Mouse (Mus musculus) brown adipose tissue, adult 24 weeks (tissue): Measurements from ENCODE around the gene Klf7. TPM values are rescaled to one million over a fixed set of nuclear protein-coding genes. Genes with fewer than 3 reads are reported as not detected.
"Not testable (repeated sequence)": the region's sequence is repeated elsewhere in the genome, so short reads cannot be mapped to it uniquely, and the experiment has no call there.

Experiments used
- H3K27ac ChIP-seq: fragments of 200-500 bp; replicated peaks from 2 replicates; pipeline ENCODE4 v1.5.1; 2012; ENCODE audit warnings: low read depth, mild to moderate bottlenecking, low read length
- H3K4me1 ChIP-seq: fragments of 200-500 bp; 2 replicates; pipeline ENCODE4 v1.6.1; 2012; ENCODE audit warnings: low read length, mixed read lengths; ENCODE audit not compliant: control insufficient read depth, insufficient read depth, insufficient read length
- H3K4me3 ChIP-seq: fragments of 200-500 bp; 2 replicates; pipeline ENCODE4 v1.5.1; 2012; ENCODE audit warnings: low read depth, mild to moderate bottlenecking, low read length, moderate library complexity; ENCODE audit not compliant: insufficient read depth
- polyA plus RNA-seq: library from polyadenylated mRNA; stranded (reverse); fragments of >200 nt; gene quantifications from 2 replicates; pipeline ENCODE4 v1.2.4, GENCODE M21; 2012; ENCODE audit not compliant: missing spikeins, insufficient read depth, insufficient read length

Gene Klf7
- polyA plus RNA-seq, 1 experiment, result 5.8 TPM

DNA sequence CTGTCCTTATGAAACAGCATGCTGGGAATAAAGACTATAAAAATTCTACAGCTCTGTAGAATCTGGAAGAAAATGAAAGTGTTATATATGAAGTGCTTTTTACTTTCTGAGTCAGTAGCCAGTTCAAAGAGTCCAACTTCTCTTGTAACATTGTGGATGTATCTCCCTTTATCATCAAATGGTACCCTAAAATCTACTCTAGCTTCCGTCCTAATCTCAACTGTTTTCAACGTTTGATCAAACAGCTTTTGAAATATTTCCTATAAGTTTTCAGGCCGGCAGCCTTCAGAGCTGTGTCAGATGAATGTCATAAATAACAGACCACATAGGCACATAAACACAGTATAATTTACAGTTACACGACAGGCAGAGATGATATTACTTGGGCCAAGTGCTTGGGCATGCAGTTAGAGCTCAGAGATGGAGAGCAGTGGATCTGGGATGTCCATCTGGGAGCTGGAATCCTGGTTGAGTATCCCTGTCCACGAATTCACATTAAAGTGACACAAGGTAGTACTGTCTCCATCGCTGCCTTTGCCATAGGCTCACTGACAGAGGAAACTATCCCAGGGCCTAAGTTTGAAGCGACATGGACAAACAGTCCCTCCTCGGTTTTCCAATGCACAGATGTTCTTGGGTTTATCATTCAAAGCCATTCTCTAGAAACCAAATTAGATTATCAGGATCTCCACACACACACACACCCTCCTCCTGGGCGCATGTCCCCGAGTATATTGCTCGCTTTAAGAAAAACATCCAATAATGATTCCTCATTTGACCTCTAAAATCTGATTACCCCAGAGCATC lies 4.4 kb downstream of the Klf7 start:
- H3K4me1 ChIP-seq, result peaks cover 24% of the 10 kb centered on the region
- H3K27ac ChIP-seq, result peak overlapping the region; percentile 99
- H3K4me3 ChIP-seq, result peak overlapping the region; percentile 91

DNA sequence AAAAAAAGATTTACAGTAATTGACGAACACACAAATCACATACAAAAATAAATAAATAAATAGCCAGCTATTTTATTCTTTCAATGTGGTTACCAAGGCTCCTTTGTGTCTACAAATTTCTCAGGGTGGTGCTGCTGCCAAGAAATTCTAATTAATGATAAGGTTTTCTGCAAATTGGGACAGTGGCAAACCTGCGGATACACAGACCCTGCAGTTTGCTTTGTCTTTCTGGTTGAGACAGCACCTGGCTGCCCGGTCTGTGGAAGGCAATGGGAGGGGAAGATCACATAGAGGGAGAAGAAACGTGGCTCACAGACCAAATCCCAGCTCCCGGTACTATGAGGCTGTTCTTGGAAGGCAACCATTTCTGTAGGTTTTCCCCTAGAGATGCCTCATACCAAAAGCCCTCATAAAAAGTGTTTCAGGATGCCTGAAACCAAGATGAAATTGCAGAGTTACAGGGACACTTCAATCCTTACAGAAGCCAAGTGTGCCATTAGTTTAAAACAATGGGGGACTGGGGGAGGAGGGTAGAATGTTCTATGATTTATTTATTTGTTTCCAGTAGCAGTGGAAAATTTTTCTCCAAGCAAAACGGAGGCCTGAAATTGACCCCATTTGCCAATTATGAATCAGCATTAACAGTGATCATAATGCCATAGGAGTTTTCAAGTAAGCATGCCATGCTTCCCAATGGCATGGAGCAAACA lies 5.2 kb downstream of the Klf7 start:
- Histone ChIP-seq H3K4me3 (no peak overlapping the region), H3K4me1 (peaks cover 24% of the 10 kb centered on the region), H3K27ac (0 out of 2 replicates have a peak overlapping the region, but pooled peaks have one; percentile 4)

DNA sequence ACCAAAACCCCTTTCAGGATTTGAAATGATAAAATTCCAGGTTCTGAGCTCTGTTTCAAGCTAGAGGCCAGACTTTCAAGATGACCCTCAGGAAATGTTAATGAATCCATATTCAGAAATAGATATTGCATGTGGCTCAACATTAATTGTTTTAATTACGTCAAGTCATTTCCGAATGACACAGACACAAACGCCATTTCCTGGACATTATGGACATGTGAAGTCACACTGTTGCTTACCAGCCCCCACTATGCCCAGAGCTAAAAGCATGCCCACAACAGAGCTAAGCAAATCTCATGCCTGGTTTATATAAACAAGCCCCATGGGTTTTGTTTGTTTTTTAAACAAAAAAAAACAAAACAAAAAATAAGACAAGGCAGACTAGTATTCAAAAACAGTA lies 7.5 kb downstream of the Klf7 start:
- Histone ChIP-seq H3K4me1 (peaks cover 25% of the 10 kb centered on the region), H3K27ac (no peak overlapping the region), H3K4me3 (no peak overlapping the region)

- not testable (repeated sequence) for H3K4me3 ChIP-seq
- peak overlapping the region; percentile 36; the same call in 1 of the 2 replicates for H3K27ac ChIP-seq
- peaks cover 31% of the 10 kb centered on the region for H3K4me1 ChIP-seq
These were observed 13.4 kb downstream of the Klf7 start for GRCm38 (mm10) chr1:64108653-64109052.

DNA sequence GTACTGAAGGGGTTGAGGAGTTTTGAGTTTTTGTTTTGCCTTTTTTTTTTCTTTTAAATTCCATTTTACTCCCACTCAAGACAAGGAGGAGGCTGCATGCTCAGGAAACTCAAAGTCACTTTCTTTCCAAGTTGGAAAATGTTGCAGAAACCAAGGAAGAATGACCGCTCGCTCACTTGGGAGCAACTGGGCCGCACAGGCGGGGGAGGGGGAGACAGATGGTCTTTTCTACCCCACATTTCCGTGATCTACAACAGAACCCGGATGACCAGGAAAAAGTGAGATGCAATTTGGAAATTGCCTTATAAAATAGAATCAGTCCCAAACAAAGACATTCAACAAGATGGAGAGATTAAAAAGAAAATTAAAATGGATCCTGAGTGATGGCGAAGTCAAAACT lies 14.6 kb downstream of the Klf7 start:
- Histone ChIP-seq H3K27ac (peak overlapping the region; percentile 27; the same call in 1 of the 2 replicates), H3K4me3 (no peak overlapping the region), H3K4me1 (peaks cover 33% of the 10 kb centered on the region)

GRCm38 (mm10) chr1:64106127-64106526 lies 16.0 kb downstream of the Klf7 start:
- Histone ChIP-seq H3K4me1 (peaks cover 37% of the 10 kb centered on the region), H3K27ac (no peak overlapping the region), H3K4me3 (no peak overlapping the region)

DNA sequence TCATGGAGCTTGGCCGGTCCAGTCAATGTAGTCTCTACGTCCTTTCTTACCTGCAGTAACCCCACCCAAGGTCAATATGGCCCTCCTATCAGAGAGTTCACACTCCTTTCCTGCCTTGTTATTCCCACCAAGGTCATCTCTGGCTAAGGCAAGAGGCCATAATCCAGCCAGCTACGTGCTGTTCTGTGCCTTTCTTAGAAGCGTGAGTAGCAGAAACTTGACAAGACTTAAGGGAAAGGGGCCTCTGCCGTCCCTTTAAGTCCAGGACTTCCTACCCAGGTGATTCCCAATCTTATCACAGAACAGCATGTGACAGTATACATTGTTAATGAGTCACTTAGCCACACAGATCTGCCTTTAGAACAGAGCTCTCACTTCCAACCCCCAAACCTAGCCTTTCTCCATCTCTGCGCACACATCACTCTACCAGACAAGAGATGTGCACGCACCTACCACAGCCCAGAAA lies 16.9 kb downstream of the Klf7 start:
- peaks cover 41% of the 10 kb centered on the region for H3K4me1 ChIP-seq
- no peak overlapping the region for H3K27ac ChIP-seq
- H3K4me3 ChIP-seq, result no peak overlapping the region

GRCm38 (mm10) chr1:64104665-64105064 lies 17.4 kb downstream of the Klf7 start:
- H3K27ac ChIP-seq, result no peak overlapping the region
- H3K4me3 ChIP-seq, result no peak overlapping the region
- peaks cover 46% of the 10 kb centered on the region for H3K4me1 ChIP-seq

DNA sequence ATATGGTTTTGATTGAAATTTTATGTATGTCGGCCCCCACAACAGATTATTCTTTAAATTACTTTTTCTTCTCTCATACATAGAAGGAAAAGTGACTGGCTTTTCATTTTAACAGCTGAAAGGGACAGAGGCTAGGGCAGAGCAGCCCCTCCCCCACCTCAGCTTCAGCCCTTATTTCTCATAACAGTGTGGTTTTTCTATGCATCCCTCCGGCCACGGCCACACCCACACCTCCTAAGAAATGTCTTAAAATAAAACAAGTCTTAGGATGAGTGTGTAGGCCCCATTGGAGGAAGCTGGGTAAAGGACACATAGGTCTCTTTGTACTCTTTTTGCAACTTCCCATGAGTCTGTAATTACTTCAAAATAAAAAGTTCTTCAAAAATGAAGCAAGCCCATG lies 20.8 kb downstream of the Klf7 start:
- Histone ChIP-seq H3K4me3 (no peak overlapping the region), H3K4me1 (peaks cover 55% of the 10 kb centered on the region), H3K27ac (0 out of 2 replicates have a peak overlapping the region, but pooled peaks have one; percentile 34)

- Histone ChIP-seq H3K4me1 (peaks cover 45% of the 10 kb centered on the region), H3K27ac (peak overlapping the region; percentile 66)
These were observed 23.3 kb downstream of the Klf7 start for GRCm38 (mm10) chr1:64098800-64099199.

DNA sequence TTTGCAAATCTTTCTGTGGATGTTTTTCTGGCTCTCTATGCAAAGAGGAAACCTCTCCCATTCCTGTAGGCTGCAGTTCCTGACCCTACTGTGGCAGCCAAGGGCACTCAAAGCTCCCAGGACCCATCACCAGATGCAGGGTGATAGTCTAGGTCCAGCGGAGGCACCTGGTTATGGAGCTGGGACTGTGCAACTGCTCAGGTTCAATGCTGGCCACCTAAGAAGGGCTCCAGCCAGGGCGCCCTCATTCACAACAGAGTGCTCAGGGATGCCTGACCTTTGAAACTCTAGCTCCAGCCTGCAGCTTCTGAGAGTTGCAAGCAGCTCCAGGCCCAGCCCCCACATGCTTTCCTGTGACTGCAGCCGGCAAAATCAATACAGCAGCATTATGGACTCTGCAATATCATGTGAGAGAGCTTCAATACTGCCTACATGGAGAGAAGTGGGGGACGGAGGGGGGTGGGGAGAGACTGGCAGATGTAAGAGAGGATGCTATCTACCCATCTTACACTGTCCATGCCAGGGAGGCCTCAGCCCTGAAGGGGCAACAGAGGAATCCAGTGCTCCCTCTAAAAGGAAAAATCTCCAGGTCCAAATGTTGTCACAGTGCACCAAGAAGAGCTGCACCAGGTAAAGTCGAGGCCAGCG lies 24.3 kb downstream of the Klf7 start:
- peaks cover 40% of the 10 kb centered on the region for H3K4me1 ChIP-seq
- H3K27ac ChIP-seq, result peak overlapping the region; percentile 66
- peak overlapping the region; percentile 8; the same call in 1 of the 2 replicates for H3K4me3 ChIP-seq

More at GRCm38 (mm10) chr1:64098800-64099199, 23.3 kb downstream of the Klf7 start:
- no peak overlapping the region for H3K4me3 ChIP-seq

DNA sequence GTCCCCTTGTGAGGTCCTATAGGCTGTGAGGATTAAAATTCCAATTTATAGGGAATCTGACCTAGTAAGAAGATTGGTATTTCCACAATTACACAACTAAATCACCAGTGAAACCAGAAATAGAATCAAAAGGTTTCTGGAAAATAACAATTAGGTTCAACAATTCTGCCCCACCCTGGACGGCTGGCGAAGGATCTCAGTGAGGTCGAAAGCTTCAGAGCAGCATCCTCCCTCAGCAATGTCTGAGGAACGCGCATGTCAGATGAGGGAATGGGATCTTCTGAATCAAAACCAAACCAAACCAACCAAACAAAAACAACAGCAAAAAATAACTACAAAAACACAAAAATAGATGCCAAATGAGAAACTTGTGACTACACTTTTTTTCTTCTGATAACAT lies 29.1 kb downstream of the Klf7 start:
- Histone ChIP-seq H3K27ac (peak overlapping the region; percentile 13; the same call in 1 of the 2 replicates), H3K4me1 (peaks cover 45% of the 10 kb centered on the region)

GRCm38 (mm10) chr1:64091591-64091990 lies 30.5 kb downstream of the Klf7 start:
- peaks cover 40% of the 10 kb centered on the region for H3K4me1 ChIP-seq
- H3K27ac ChIP-seq, result peak overlapping the region; percentile 15; the same call in 1 of the 2 replicates
- H3K4me3 ChIP-seq, result no peak overlapping the region

More for the DNA sequence above, 29.1 kb downstream of the Klf7 start:
- no peak overlapping the region for H3K4me3 ChIP-seq

- Histone ChIP-seq H3K27ac (0 out of 2 replicates have a peak overlapping the region, but pooled peaks have one; percentile 99), H3K4me1 (peaks cover 41% of the 10 kb centered on the region), H3K4me3 (no peak overlapping the region)
These were observed 31.5 kb downstream of the Klf7 start for GRCm38 (mm10) chr1:64090566-64090965.

- Histone ChIP-seq H3K4me3 (no peak overlapping the region), H3K27ac (peak overlapping the region; percentile 99)
These were observed 32.4 kb downstream of the Klf7 start for GRCm38 (mm10) chr1:64089691-64090090.

More at GRCm38 (mm10) chr1:64089691-64090090, 32.4 kb downstream of the Klf7 start:
- peaks cover 43% of the 10 kb centered on the region for H3K4me1 ChIP-seq
